Mouse (Mus musculus) R1 (cell line): Measurements from ENCODE around the gene Tenm4.
A peak's percentile ranks its signal among the peaks of the same experiment; 100 is the strongest.

Experiments
- DNase-seq: peaks from one replicate; pipeline ENCODE4 v3.0.0-alpha.2; 2018; ENCODE audit warnings: low read depth, low spot score

Gene Tenm4

DNA sequence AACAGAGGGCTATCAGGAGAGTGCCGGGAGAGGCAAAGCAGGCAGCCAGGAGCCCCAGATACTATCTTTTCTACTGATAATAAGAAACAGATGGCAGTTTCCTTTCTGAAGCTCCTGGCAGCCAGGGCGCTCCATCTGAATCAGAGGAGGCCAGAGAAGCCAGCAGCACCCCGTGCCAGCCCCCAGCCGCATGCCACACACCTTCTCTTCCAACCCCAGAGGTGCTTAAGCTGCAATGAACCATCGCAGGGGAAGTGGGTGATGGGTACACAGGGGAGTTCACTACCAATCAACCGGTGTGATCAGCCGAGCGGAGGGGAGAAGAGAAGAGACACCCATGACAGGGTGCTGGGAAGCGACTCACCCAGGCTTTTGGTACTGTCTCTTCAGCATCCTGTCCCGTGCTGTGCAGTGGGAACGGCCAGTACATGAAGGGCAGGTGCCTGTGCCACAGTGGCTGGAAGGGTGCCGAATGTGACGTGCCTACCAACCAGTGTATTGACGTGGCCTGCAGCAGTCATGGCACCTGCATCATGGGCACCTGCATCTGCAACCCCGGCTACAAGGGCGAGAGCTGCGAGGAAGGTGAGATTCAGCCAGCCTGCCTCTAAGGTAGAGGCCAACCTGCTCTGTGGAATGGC lies 602.7 kb downstream of the Tenm4 start:
- no peak for DNase-seq

DNA sequence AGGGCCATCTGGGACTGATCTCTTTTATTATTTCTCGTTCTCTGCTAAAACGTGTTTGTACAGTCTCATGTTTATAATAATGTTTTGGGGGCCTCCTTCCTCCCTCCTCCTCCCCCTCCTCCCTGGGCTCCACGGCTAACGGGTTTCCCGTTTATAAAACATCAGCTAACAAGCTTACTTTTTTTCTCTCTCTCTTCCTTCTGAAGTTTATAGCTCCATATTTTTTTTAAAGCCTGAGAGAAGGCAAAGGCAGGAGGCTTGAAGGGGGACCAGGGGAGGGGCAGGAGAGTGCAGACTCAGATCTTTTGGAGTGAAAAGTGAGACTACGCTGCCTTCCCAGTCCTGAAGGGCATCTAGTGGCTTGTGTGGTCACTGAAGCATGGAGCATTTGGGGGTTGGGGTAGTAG lies 604.0 kb downstream of the Tenm4 start:
- no peak for DNase-seq

DNA sequence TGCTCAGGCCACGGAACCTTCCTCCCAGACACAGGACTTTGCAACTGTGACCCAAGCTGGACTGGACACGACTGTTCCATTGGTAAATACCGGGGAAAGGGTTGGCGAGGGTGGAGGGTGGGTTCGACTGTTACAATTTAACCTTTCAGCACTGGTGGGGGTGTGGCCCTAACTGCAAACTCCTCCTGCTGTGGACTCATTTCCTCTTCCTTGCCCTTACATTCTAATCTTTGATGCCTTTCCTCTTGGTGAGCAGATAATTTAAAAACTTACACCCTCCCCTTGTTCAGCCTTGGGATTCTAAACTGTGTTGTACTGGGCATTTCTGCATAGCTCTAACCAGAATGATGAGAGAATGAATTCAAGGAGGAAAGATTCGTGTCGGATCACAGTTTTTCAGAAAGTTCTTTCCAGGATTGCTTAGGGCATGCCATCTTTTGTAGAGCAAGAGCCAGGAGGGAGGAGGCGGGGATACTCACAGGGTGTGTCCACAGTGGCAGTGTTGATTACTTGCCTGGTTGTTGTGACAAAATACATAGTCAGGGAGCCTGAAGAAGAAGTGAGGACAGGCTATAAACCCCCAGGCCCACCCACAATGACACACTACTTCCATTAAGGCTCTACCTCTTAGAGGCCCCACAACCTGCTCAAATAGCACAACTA lies 607.0 kb downstream of the Tenm4 start:
- DNase-seq, result no peak

- DNase-seq, result peak; percentile 21
Observed at GRCm38 (mm10) chr7:96778601-96778969, 607.5 kb downstream of the Tenm4 start.

- no peak for DNase-seq
Observed at GRCm38 (mm10) chr7:96780556-96780955, 609.5 kb downstream of the Tenm4 start.

- DNase-seq, result no peak
Observed at GRCm38 (mm10) chr7:96781068-96781467, 610.0 kb downstream of the Tenm4 start.

- no peak for DNase-seq
Observed at GRCm38 (mm10) chr7:96782686-96783085, 611.6 kb downstream of the Tenm4 start.

DNA sequence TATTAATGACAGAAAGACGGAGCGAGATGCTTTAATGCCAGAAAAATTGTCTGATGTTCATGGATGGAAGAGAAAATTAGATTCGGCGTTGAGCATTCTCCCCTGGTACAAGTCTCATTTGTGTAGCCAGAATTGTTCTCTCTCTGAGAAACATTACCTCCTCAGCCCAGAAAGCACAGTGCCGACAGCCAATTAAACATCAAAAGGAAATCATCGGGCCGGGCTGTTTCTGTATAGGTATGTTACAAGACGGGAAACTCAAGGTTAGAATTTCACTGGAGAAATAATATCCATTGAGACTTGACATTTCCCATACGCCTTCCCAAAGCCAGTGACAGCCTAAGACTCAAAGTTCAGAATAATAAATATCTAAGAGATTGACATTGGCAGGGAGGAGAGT lies 614.8 kb downstream of the Tenm4 start:
- DNase-seq, result no peak

GRCm38 (mm10) chr7:96786262-96787044 lies 615.4 kb downstream of the Tenm4 start:
- no peak for DNase-seq

GRCm38 (mm10) chr7:96788135-96788534 lies 617.1 kb downstream of the Tenm4 start:
- DNase-seq, result no peak

GRCm38 (mm10) chr7:96790326-96790725 lies 619.3 kb downstream of the Tenm4 start:
- no peak for DNase-seq

GRCm38 (mm10) chr7:96792456-96793229 lies 621.6 kb downstream of the Tenm4 start:
- no peak for DNase-seq

DNA sequence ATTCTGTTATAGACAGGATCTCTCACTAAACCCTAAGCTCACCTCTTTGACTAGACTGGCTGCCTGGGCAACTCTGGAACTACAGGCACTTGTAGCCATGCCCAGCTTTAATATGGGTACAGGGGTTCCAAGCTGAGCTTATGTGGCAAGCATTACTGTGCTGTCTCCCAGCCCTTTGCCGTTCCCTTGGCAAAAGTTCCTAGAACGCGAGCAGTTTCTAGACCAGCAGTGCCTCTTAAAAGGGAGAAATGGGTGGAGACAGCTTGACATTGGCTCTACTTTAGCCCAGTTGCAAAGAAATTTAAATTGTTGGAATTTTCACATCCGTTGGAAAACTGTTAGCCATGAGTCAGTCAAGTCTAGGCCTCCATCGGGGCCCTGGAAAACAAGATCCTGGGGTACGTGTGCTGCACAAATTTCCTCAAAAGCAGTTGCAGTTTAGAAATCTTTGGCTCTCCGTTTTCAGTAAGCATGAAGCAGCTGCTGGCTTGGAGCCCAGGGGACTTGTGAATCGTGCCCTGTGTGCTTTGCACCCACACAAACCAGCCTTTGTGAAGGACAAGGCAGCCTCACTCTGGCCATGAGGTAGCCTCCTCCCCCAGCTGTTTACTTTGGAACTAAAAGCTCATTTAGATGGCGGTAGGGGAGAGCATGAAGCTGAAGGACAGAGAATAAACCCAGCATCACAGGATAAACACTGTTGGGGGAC lies 625.1 kb downstream of the Tenm4 start:
- no peak for DNase-seq

DNA sequence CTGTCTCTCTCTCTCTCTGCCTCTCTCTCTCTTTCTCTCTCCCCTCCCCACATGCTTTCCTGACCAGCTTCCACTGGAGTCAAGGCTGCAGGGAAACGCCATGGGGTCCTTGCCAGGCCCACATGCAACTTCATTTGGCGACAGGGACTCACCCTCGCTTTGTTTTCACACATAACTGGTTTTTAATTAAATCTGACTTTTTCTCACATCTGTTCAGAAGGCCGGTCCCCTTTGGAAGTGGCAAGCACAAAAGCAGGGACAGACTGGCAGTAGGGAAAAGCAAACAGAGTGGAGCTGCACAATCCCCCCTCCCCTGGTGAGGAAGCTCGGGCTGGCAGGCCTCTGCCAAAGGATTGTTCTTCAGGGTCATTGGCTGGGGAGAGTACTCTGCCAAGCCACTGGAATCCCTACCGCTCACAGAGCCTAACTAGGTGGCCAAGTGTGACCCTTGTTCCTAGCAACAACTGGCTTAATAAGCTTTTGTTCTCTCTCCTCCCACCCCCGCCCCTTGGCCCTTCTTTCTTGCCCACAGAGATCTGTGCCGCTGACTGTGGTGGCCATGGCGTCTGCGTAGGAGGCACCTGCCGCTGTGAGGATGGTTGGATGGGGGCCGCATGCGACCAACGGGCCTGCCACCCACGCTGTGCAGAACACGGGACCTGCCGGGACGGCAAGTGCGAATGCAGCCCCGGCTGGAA lies 625.9 kb downstream of the Tenm4 start:
- DNase-seq, result peak; percentile 12

GRCm38 (mm10) chr7:96797716-96798332 lies 626.8 kb downstream of the Tenm4 start:
- DNase-seq, result no peak

DNA sequence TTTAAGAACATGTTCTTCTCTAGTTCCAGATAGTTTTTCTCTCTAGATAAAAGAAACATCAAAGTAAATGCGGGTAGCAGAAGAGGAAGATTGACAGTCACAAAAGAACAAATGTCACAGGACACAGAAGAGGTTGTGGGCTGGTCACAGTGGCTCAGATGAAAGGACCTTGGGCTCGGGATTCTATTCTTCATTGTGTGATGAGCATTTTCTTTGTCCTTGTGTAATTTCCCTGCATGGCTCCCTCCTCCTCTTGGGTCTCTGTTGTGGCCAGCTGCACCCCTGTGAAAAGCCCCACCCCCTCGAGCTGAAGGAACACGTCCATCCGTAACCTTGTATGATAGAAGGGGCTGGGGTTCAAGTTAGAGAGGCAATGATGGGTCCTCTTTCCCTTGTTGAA lies 628.8 kb downstream of the Tenm4 start:
- DNase-seq, result no peak

DNA sequence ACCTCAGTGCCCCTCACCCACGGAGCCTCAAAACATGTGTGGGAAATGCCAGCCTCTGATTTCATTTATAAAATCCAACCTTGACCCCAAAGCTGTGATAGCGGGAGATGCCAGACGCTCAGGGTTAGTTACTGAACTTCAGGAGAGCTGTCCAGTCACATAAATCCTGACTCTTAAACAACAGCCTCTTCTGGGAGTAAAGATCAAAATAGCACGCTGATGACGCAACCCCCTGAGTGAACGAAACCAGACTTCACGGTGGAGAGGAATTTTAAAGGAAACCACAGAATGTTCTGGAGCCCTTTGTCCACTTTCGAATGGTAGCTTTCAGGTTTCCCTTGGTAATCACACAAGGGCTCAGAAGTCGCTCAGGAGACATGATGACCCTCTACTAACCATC lies 630.3 kb downstream of the Tenm4 start:
- no peak for DNase-seq

DNA sequence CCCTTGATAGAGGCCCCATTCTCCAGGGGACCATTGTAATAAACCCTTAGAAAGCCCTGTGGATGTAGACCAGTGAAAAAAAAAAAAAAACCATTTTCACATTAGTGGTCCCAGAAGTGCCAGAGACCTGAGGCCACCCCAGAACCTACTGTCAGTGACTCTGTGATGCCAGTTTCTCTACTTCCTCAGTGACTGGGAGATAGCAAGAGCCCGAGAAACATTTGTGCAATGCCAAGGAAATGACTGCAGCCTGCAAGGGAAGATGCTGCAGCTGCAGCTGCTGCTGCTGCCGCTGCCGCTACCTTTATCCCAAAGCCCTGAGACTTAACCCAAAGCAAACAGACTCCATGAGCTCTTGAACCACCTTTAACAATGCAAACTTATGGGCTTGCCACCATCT lies 631.2 kb downstream of the Tenm4 start:
- no peak for DNase-seq

- no peak for DNase-seq
Observed at GRCm38 (mm10) chr7:96806561-96806960, 635.5 kb downstream of the Tenm4 start.

DNA sequence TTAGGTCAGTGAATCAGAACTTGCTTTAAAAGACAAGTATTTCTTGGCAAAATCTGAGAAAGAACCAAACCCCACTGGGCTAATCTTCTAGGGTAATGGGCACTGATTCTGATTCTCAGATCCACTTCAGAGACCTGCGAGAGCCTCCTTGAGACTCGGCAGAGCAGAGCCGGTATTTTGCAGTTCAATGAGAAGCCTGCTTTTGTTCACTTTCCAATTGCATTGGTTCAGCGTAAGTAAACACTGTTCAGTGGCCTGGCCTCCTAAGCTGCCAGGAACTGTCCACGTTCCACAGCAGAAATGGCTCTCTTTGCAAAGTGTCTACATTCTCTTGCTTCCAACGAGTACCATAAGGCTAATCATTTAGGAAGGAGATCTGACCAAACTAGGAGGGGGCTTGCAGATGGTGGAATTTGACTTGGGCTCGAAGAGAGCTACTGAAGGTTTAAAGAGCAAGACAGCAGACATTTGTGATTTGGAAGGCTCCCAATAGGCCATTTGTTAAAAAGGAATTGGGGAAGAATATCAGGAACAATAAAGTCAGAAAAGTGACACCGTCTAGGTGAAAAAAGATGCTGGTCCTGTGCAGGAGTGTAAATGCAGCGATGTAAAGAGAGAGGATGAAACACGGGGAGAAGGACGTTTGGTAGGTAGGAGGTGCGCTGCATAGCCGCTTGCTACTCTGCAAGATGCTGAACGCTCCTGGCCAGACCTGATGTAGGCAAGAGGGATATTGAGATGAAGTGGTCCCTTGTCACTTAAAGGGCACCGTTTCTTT lies 636.4 kb downstream of the Tenm4 start:
- DNase-seq, result no peak
